Mouse (Mus musculus): ENCODE results near the gene Mrpl17.

DNA sequence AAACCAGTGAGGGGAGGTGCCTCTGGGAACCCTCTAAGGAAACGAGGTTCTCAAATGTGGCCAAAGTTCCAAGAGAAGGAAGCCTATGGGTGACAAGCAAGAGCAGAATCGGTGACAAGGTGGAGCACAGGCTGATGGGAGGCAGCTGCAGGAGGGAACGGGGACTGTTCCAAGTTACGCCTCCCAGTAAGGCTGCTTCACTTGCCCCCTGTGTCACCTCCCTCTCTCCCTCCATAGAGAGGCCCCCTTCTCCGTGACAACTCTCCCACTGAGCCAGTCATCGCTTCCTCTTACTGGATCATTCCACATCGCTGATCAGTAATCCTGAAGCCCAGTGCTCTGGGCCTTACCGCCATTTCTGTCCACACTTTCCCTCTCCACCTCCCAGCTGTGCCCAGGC lies 36.2 kb downstream of the Mrpl17 start:
- no peak for TF ChIP-seq CTCF (IDR thresholded peaks at IDR 0.05; ENCODE audit: extremely low read depth, insufficient read depth, low read length)
- no peak for TF ChIP-seq POLR2A (IDR thresholded peaks at IDR 0.05; ENCODE audit: extremely low read depth, insufficient read depth, low read length)

Measured in cortical plate, adult 2 months (tissue).